Mouse (Mus musculus): Measurements from ENCODE around the gene Gnb1l.

- TF ChIP-seq POLR2A (IDR thresholded peaks at IDR 0.05; ENCODE audit: insufficient read length, low read depth): no peak
- TF ChIP-seq POLR2AphosphoS2 (IDR thresholded peaks at IDR 0.05; ENCODE audit: insufficient read length, low read depth): no peak
- TF ChIP-seq TCF12 (IDR thresholded peaks at IDR 0.05; ENCODE audit: insufficient read depth, poor library complexity, severe bottlenecking): no peak
- TF ChIP-seq MAX (IDR thresholded peaks at IDR 0.05; ENCODE audit: low read depth): no peak
- no peak for TF ChIP-seq SRF (IDR thresholded peaks at IDR 0.05; ENCODE audit: control insufficient read depth, insufficient read length, low read depth)
- TF ChIP-seq MYOD1 (IDR thresholded peaks at IDR 0.05; ENCODE audit: control insufficient read depth in 1 of 3, insufficient read length in 2 of 3, low read depth in 2 of 3): no peak
- TF ChIP-seq E2F4 (IDR thresholded peaks at IDR 0.05; ENCODE audit: insufficient read depth): no peak
- TF ChIP-seq TCF3 (IDR thresholded peaks at IDR 0.05; ENCODE audit: insufficient read length, low read depth): no peak
Observed at GRCm38 (mm10) chr16:18568599-18568998, 70.1 kb downstream of the Gnb1l start.
